Mouse (Mus musculus) forebrain, embryonic 14.5 days (tissue): ENCODE measurements around the gene Ercc5. TPM values are rescaled to one million over a fixed set of nuclear protein-coding genes. Genes with fewer than 3 reads are reported as not detected.
A peak's percentile ranks its signal among the peaks of the same experiment; 100 is the strongest.

ENCODE experiments used
- ATAC-seq: fragments of 200-750 bp; cut with Nextera tagmentation; 2 replicates; pipeline ENCODE4 v1.8.0; 2017; ENCODE audit warnings: mild to moderate bottlenecking, moderate library complexity
- DNase-seq: peaks from one replicate; pipeline ENCODE4 v3.0.0-alpha.2; 2015; ENCODE audit warnings: low spot score
- H3K27ac ChIP-seq: fragments of 300-500 bp; sonication (generic); 2 replicates; pipeline ENCODE4 v1.5.1; 2014; ENCODE audit warnings: low read depth, mild to moderate bottlenecking, control low read depth, low read length, moderate library complexity
- H3K27me3 ChIP-seq: fragments of 300-500 bp; sonication (generic); replicated peaks from 2 replicates; pipeline ENCODE4 v1.6.1; 2014; ENCODE audit warnings: low read length, control low read depth, mixed read lengths; ENCODE audit not compliant: control insufficient read depth, insufficient read depth
- H3K36me3 ChIP-seq: fragments of 300-500 bp; sonication (generic); 2 replicates; pipeline ENCODE4 v1.6.1; 2014; ENCODE audit warnings: low read length, control low read depth; ENCODE audit not compliant: control insufficient read depth, insufficient read depth
- H3K4me1 ChIP-seq: fragments of 300-500 bp; sonication (generic); 2 replicates; pipeline ENCODE4 v1.6.1; 2014; ENCODE audit warnings: antibody characterized with exemption, low read length, control low read depth; ENCODE audit not compliant: control insufficient read depth, insufficient read depth
- H3K4me2 ChIP-seq: fragments of 300-500 bp; sonication (generic); 2 replicates; pipeline ENCODE4 v1.6.1; 2014; ENCODE audit warnings: mild to moderate bottlenecking, control low read depth, low read length
- H3K4me3 ChIP-seq: fragments of 300-500 bp; sonication (generic); 2 replicates; pipeline ENCODE4 v1.5.1; 2014; ENCODE audit warnings: low read depth, low read length, control low read depth
- H3K9ac ChIP-seq: fragments of 300-500 bp; sonication (generic); 2 replicates; pipeline ENCODE4 v1.6.1; 2014; ENCODE audit warnings: mild to moderate bottlenecking, low read length, control low read depth, moderate library complexity
- H3K9me3 ChIP-seq: fragments of 300-500 bp; sonication (generic); replicated peaks from 2 replicates; pipeline ENCODE4 v1.6.1; 2016; ENCODE audit warnings: low read length, control low read depth, mixed read lengths; ENCODE audit not compliant: control insufficient read depth
- WGBS: fragments of 180-500 bp; shearing (Covaris S2); extraction: QIAGEN DNeasy Blood & Tissue Kit; methylation state at CpG from one replicate; pipeline ENCODE4 v1.1.7; 2014; 5-methylcytosine and 5-hydroxymethylcytosine counted together
- polyA plus RNA-seq: library from polyadenylated mRNA; unstranded; fragments of >200 nt; fragmentation: Nextera tagmentation; extraction: Ambion mirVana; gene quantifications from 2 replicates; pipeline ENCODE4 v1.2.1, GENCODE M21; 2014

The Ercc5 gene
- polyA plus RNA-seq, 1 experiment from 2014 or later: 32.5 TPM

GRCm38 (mm10) chr1:44120074-44120406, 27.5 kb upstream of the Ercc5 start:
- Histone ChIP-seq H3K4me3 (peak overlapping the region; percentile 70), H3K36me3 (peaks cover 12% of the 10 kb centered on the region), H3K9me3 (no peaks in the 10 kb centered on the region), H3K4me2 (peak overlapping the region; percentile 85), H3K9ac (peak overlapping the region; percentile 87), H3K27me3 (no peaks in the 10 kb centered on the region), H3K4me1 (peaks cover 11% of the 10 kb centered on the region), H3K27ac (peak overlapping the region; percentile 96)
- DNase-seq (no peak), ATAC-seq (peak; percentile 19; the same call in 1 of the 2 replicates)
- 2% methylated on average over 6 of the region's 6 CpGs for WGBS

- H3K36me3 ChIP-seq: peaks cover 17% of the 10 kb centered on the region
- H3K4me1 ChIP-seq: peaks cover 11% of the 10 kb centered on the region
- H3K27me3 ChIP-seq: no peaks in the 10 kb centered on the region
- H3K9ac ChIP-seq: no peak overlapping the region
- ATAC-seq (no peak), DNase-seq (no peak)
- no peak overlapping the region for H3K27ac ChIP-seq
- H3K4me3 ChIP-seq: no peak overlapping the region
- WGBS: 94% methylated on average over 3 of the region's 3 CpGs
- H3K9me3 ChIP-seq: no peaks in the 10 kb centered on the region
- H3K4me2 ChIP-seq: no peak overlapping the region
These were observed 25.3 kb upstream of the Ercc5 start for GRCm38 (mm10) chr1:44122256-44122655.

GRCm38 (mm10) chr1:44125590-44125989, 22.0 kb upstream of the Ercc5 start:
- Histone ChIP-seq H3K9me3 (no peaks in the 10 kb centered on the region), H3K9ac (no peak overlapping the region), H3K27me3 (no peaks in the 10 kb centered on the region), H3K36me3 (peaks cover 37% of the 10 kb centered on the region), H3K27ac (no peak overlapping the region), H3K4me2 (no peak overlapping the region), H3K4me3 (no peak overlapping the region), H3K4me1 (peaks cover 7% of the 10 kb centered on the region)
- no peak for DNase-seq
- 94% methylated on average over 4 of the region's 4 CpGs for WGBS
- no peak for ATAC-seq

GRCm38 (mm10) chr1:44129929-44130581, 17.5 kb upstream of the Ercc5 start:
- H3K4me2 ChIP-seq: no peak overlapping the region
- no peaks in the 10 kb centered on the region for H3K9me3 ChIP-seq
- no peak overlapping the region for H3K9ac ChIP-seq
- no peak overlapping the region for H3K4me3 ChIP-seq
- H3K36me3 ChIP-seq: peaks cover 49% of the 10 kb centered on the region
- 93% methylated on average over 4 of the region's 4 CpGs for WGBS
- H3K27me3 ChIP-seq: no peaks in the 10 kb centered on the region
- DNase-seq (no peak), ATAC-seq (no peak)
- no peaks in the 10 kb centered on the region for H3K4me1 ChIP-seq
- no peak overlapping the region for H3K27ac ChIP-seq

- 95% methylated on average over 4 of the region's 4 CpGs for WGBS
- H3K36me3 ChIP-seq: peaks cover 57% of the 10 kb centered on the region
- ATAC-seq: no peak
These were observed 7.3 kb upstream of the Ercc5 start for GRCm38 (mm10) chr1:44140232-44140631.

GRCm38 (mm10) chr1:44142747-44143146, 4.8 kb upstream of the Ercc5 start:
- WGBS: 91% methylated on average over 5 of the region's 5 CpGs

More at GRCm38 (mm10) chr1:44140232-44140631, 7.3 kb upstream of the Ercc5 start:
- Histone ChIP-seq H3K9me3 (no peaks in the 10 kb centered on the region), H3K4me3 (no peak overlapping the region), H3K27ac (no peak overlapping the region), H3K4me1 (no peaks in the 10 kb centered on the region), H3K9ac (no peak overlapping the region), H3K4me2 (no peak overlapping the region), H3K27me3 (no peaks in the 10 kb centered on the region)
- no peak for DNase-seq

GRCm38 (mm10) chr1:44148706-44149105, 1.2 kb downstream of the Ercc5 start:
- ATAC-seq: no peak
- Histone ChIP-seq H3K4me1 (peaks cover 6% of the 10 kb centered on the region; the same call in 1 of the 2 replicates), H3K36me3 (peaks cover 2% of the 10 kb centered on the region), H3K27me3 (no peaks in the 10 kb centered on the region), H3K9me3 (no peaks in the 10 kb centered on the region; the same call in 1 of the 2 replicates), H3K9ac (peak overlapping the region; percentile 96), H3K4me2 (peak overlapping the region; percentile 77), H3K4me3 (peak overlapping the region; percentile 84), H3K27ac (no peak overlapping the region)
- DNase-seq: peak; percentile 51
- 23% methylated on average over 6 of the region's 6 CpGs for WGBS

More at GRCm38 (mm10) chr1:44142747-44143146, 4.8 kb upstream of the Ercc5 start:
- ATAC-seq: no peak
- Histone ChIP-seq H3K36me3 (peaks cover 44% of the 10 kb centered on the region), H3K27me3 (no peaks in the 10 kb centered on the region), H3K9me3 (no peaks in the 10 kb centered on the region), H3K4me2 (no peak overlapping the region), H3K9ac (no peak overlapping the region), H3K4me3 (no peak overlapping the region), H3K27ac (no peak overlapping the region), H3K4me1 (0 out of 2 replicates have a peak, but pooled peaks cover 3% of the 10 kb centered on the region)
- DNase-seq: no peak

GRCm38 (mm10) chr1:44155287-44155686, 7.7 kb downstream of the Ercc5 start:
- WGBS: 96% methylated on average over 4 of the region's 4 CpGs
- H3K36me3 ChIP-seq: peaks cover 28% of the 10 kb centered on the region
- H3K27ac ChIP-seq: no peak overlapping the region
- ATAC-seq (no peak), DNase-seq (peak; percentile 42)
- no peaks in the 10 kb centered on the region for H3K27me3 ChIP-seq
- no peak overlapping the region for H3K4me3 ChIP-seq
- no peaks in the 10 kb centered on the region for H3K4me1 ChIP-seq
- no peaks in the 10 kb centered on the region; the same call in 1 of the 2 replicates for H3K9me3 ChIP-seq
- no peak overlapping the region for H3K4me2 ChIP-seq
- no peak overlapping the region for H3K9ac ChIP-seq

- Histone ChIP-seq H3K27ac (no peak overlapping the region), H3K36me3 (peaks cover 56% of the 10 kb centered on the region), H3K4me1 (no peaks in the 10 kb centered on the region), H3K4me2 (no peak overlapping the region), H3K9me3 (no peaks in the 10 kb centered on the region), H3K27me3 (no peaks in the 10 kb centered on the region), H3K9ac (no peak overlapping the region), H3K4me3 (no peak overlapping the region)
- ATAC-seq (no peak), DNase-seq (no peak)
- WGBS: 97% methylated on average over 6 of the region's 6 CpGs
These were observed 10.8 kb downstream of the Ercc5 start for GRCm38 (mm10) chr1:44158317-44158716.
